Mouse (Mus musculus): ENCODE measurements around the gene Wfdc12.

DNA sequence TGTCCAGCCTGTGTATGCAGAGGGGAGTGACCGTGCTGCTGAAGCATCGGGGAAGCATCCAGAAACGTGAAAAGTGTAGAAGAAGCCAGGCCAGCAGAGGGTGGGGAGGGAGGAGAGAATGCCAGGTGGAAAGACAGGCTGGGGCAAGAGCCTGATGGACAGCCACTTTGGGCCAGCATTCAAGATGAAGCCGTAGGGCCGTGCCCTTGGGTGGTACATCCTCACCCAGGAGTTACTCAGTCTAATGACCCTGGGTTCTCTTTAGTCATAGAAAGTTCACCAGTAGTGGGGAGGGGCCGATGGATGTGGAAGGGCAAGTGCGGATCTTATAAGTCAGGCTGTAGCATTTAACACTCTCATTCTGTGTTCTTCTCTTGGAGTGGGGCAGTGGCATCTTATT is 34.2 kb downstream of the Wfdc12 start:
- TF ChIP-seq POLR2A (IDR thresholded peaks at IDR 0.05; ENCODE audit: insufficient read length, low read depth) (no peak), MYOD1 (IDR thresholded peaks at IDR 0.05; ENCODE audit: control insufficient read depth in 1 of 3, insufficient read length in 2 of 3, low read depth in 2 of 3) (no peak), MAX (IDR thresholded peaks at IDR 0.05; ENCODE audit: low read depth) (no peak), CEBPB (IDR thresholded peaks at IDR 0.05; ENCODE audit: insufficient read depth, poor library complexity, severe bottlenecking) (no peak), USF1 (IDR thresholded peaks at IDR 0.05; ENCODE audit: low read depth) (no peak), SRF (IDR thresholded peaks at IDR 0.05; ENCODE audit: control insufficient read depth, insufficient read length, low read depth) (no peak), TCF3 (IDR thresholded peaks at IDR 0.05; ENCODE audit: insufficient read length, low read depth) (no peak)
